Mouse (Mus musculus) lung, embryonic 14.5 days (tissue): ENCODE measurements at regions not wholly inside any gene's neighbourhood (a gene's known extent, or its start where the extent isn't known, plus 50 kb on each side); places are given as distances from the start of the nearest gene placed in this dataset.
"Not testable (repeated sequence)": the region's sequence is repeated elsewhere in the genome, so short reads cannot be mapped to it uniquely, and the experiment has no call there.

Experiments
- ATAC-seq: fragments of 200-750 bp; cut with Nextera tagmentation; 2 replicates; pipeline ENCODE4 v1.8.0; 2017; ENCODE audit warnings: mild to moderate bottlenecking, moderate TSS enrichment, moderate library complexity; ENCODE audit not compliant: insufficient read depth
- DNase-seq: peaks from one replicate; pipeline ENCODE4 v3.0.0-alpha.2; 2015
- H3K27ac ChIP-seq: fragments of 300-500 bp; sonication (generic); 2 replicates; pipeline ENCODE4 v1.5.1; 2014; ENCODE audit warnings: low read depth, mild to moderate bottlenecking, moderate library complexity
- H3K27me3 ChIP-seq: fragments of 300-500 bp; sonication (generic); 2 replicates; pipeline ENCODE4 v1.6.1; 2014; ENCODE audit warnings: low read length, control low read depth; ENCODE audit not compliant: insufficient read depth
- H3K36me3 ChIP-seq: fragments of 300-500 bp; sonication (generic); 2 replicates; pipeline ENCODE4 v1.6.1; 2014; ENCODE audit warnings: control low read depth; ENCODE audit not compliant: insufficient read depth
- H3K4me1 ChIP-seq: fragments of 300-500 bp; sonication (generic); 2 replicates; pipeline ENCODE4 v1.6.1; 2014; ENCODE audit warnings: antibody characterized with exemption, control low read depth; ENCODE audit not compliant: insufficient read depth
- H3K4me2 ChIP-seq: fragments of 300-500 bp; sonication (generic); 2 replicates; pipeline ENCODE4 v1.6.1; 2014; ENCODE audit warnings: mild to moderate bottlenecking
- H3K4me3 ChIP-seq: fragments of 300-500 bp; sonication (generic); 2 replicates; pipeline ENCODE4 v1.5.1; 2014; ENCODE audit warnings: low read depth, low read length
- H3K9ac ChIP-seq: fragments of 300-500 bp; sonication (generic); 2 replicates; pipeline ENCODE4 v1.6.1; 2014
- H3K9me3 ChIP-seq: fragments of 300-500 bp; sonication (generic); 2 replicates; pipeline ENCODE4 v1.6.1; 2016; ENCODE audit warnings: low read depth, low read length, control low read depth
- CTCF ChIP-seq: IDR thresholded peaks from 2 replicates; pipeline ENCODE4 v1.5.1; 2016; ENCODE audit warnings: antibody characterized with exemption, low read depth
- whole genome bisulfite sequencing: fragments of 180-500 bp; shearing (Covaris S2); extraction: QIAGEN DNeasy Blood & Tissue Kit; methylation state at CpG from one replicate; pipeline ENCODE4 v1.1.7; 2014; 5-methylcytosine and 5-hydroxymethylcytosine counted together

- Histone ChIP-seq H3K4me3 (no peak overlapping the region), H3K36me3 (no peaks in the 10 kb centered on the region), H3K4me2 (no peak overlapping the region), H3K27ac (no peak overlapping the region), H3K9ac (no peak overlapping the region), H3K27me3 (no peaks in the 10 kb centered on the region), H3K9me3 (no peaks in the 10 kb centered on the region), H3K4me1 (no peaks in the 10 kb centered on the region)
- 50% methylated on average over 4 of the region's 4 CpGs for WGBS
- DNase-seq (no peak), ATAC-seq (no peak)
- TF ChIP-seq CTCF, result no peak
These were observed 710.1 kb downstream of the Cdh8 start for GRCm38 (mm10) chr8:98706122-98706521.

- no peaks in the 10 kb centered on the region for H3K4me1 ChIP-seq
- H3K27ac ChIP-seq, result no peak overlapping the region
- no peak for TF ChIP-seq CTCF
- H3K9ac ChIP-seq, result no peak overlapping the region
- H3K4me2 ChIP-seq, result no peak overlapping the region
- no peak overlapping the region for H3K4me3 ChIP-seq
- WGBS, result 91% methylated on average over 9 of the region's 9 CpGs
- ATAC-seq, result no peak
- H3K9me3 ChIP-seq, result no peaks in the 10 kb centered on the region
- no peak for DNase-seq
- no peaks in the 10 kb centered on the region for H3K36me3 ChIP-seq
- no peaks in the 10 kb centered on the region for H3K27me3 ChIP-seq
These were observed 731.1 kb downstream of the Cdh8 start for GRCm38 (mm10) chr8:98685195-98685594.

- no peak overlapping the region for H3K27ac ChIP-seq
- WGBS, result 84% methylated on average over 6 of the region's 6 CpGs
- no peak for TF ChIP-seq CTCF
These were observed 731.7 kb downstream of the Cdh8 start for GRCm38 (mm10) chr8:98684531-98684930.

GRCm38 (mm10) chr8:98680065-98680464 is 736.2 kb downstream of the Cdh8 start:
- 64% methylated on average over 2 of the region's 2 CpGs for WGBS
- ATAC-seq (no peak), DNase-seq (no peak)

More at GRCm38 (mm10) chr8:98684531-98684930, 731.7 kb downstream of the Cdh8 start:
- DNase-seq (no peak), ATAC-seq (no peak)
- no peaks in the 10 kb centered on the region for H3K4me1 ChIP-seq
- H3K4me2 ChIP-seq, result no peak overlapping the region
- H3K4me3 ChIP-seq, result no peak overlapping the region
- no peak overlapping the region for H3K9ac ChIP-seq
- no peaks in the 10 kb centered on the region for H3K36me3 ChIP-seq
- no peaks in the 10 kb centered on the region for H3K27me3 ChIP-seq
- no peaks in the 10 kb centered on the region for H3K9me3 ChIP-seq

GRCm38 (mm10) chr8:98659287-98659686 is 757.0 kb downstream of the Cdh8 start:
- DNase-seq (no peak), ATAC-seq (no peak)
- H3K4me1 ChIP-seq, result no peaks in the 10 kb centered on the region
- no peaks in the 10 kb centered on the region for H3K9me3 ChIP-seq
- no peaks in the 10 kb centered on the region for H3K27me3 ChIP-seq
- no peak overlapping the region for H3K27ac ChIP-seq
- H3K9ac ChIP-seq, result no peak overlapping the region
- H3K4me3 ChIP-seq, result no peak overlapping the region
- no peak overlapping the region for H3K4me2 ChIP-seq
- TF ChIP-seq CTCF, result no peak
- WGBS, result 72% methylated on average over 2 of the region's 2 CpGs
- H3K36me3 ChIP-seq, result no peaks in the 10 kb centered on the region

More at GRCm38 (mm10) chr8:98680065-98680464, 736.2 kb downstream of the Cdh8 start:
- H3K27me3 ChIP-seq, result no peaks in the 10 kb centered on the region
- no peak overlapping the region for H3K4me2 ChIP-seq
- H3K4me1 ChIP-seq, result no peaks in the 10 kb centered on the region
- no peak overlapping the region for H3K4me3 ChIP-seq
- no peak for TF ChIP-seq CTCF
- H3K9me3 ChIP-seq, result no peaks in the 10 kb centered on the region
- H3K27ac ChIP-seq, result no peak overlapping the region
- H3K36me3 ChIP-seq, result no peaks in the 10 kb centered on the region
- no peak overlapping the region for H3K9ac ChIP-seq

- not testable (repeated sequence) for DNase-seq, ATAC-seq, H3K4me1 ChIP-seq, H3K36me3 ChIP-seq, H3K27me3 ChIP-seq, H3K9me3 ChIP-seq, H3K4me2 ChIP-seq, H3K4me3 ChIP-seq, H3K27ac ChIP-seq, H3K9ac ChIP-seq
- 88% methylated on average over 4 of the region's 4 CpGs for WGBS
These were observed 764.0 kb downstream of the Cdh8 start for GRCm38 (mm10) chr8:98652316-98652715.

- 82% methylated on average over 1 of the region's 1 CpGs for WGBS
- no peaks in the 10 kb centered on the region for H3K9me3 ChIP-seq
- ATAC-seq (no peak), DNase-seq (no peak)
- no peak for TF ChIP-seq CTCF
- H3K4me3 ChIP-seq, result no peak overlapping the region
- no peak overlapping the region for H3K4me2 ChIP-seq
- no peaks in the 10 kb centered on the region for H3K27me3 ChIP-seq
- no peaks in the 10 kb centered on the region for H3K36me3 ChIP-seq
- no peaks in the 10 kb centered on the region for H3K4me1 ChIP-seq
- no peak overlapping the region for H3K27ac ChIP-seq
- no peak overlapping the region for H3K9ac ChIP-seq
These were observed 765.3 kb downstream of the Cdh8 start for GRCm38 (mm10) chr8:98651010-98651409.

- Histone ChIP-seq H3K9ac (no peak overlapping the region), H3K9me3 (no peaks in the 10 kb centered on the region), H3K4me3 (no peak overlapping the region), H3K36me3 (no peaks in the 10 kb centered on the region), H3K27me3 (no peaks in the 10 kb centered on the region), H3K4me2 (no peak overlapping the region), H3K4me1 (no peaks in the 10 kb centered on the region), H3K27ac (no peak overlapping the region)
- DNase-seq (no peak), ATAC-seq (no peak)
- TF ChIP-seq CTCF, result no peak
- 89% methylated on average over 5 of the region's 5 CpGs for WGBS
These were observed 788.1 kb downstream of the Cdh8 start for GRCm38 (mm10) chr8:98628151-98628550.
